Mouse (Mus musculus) olfactory bulb, adult 2 months (tissue): ENCODE results near the gene Txnrd1.

Experiments used
- CTCF ChIP-seq: fragments of 200-500 bp; IDR thresholded peaks from 2 replicates; pipeline ENCODE4 v1.5.1; 2012; ENCODE audit warnings: low read depth, mild to moderate bottlenecking, low read length, moderate library complexity; ENCODE audit not compliant: insufficient read depth
- POLR2A ChIP-seq: fragments of 200-500 bp; IDR thresholded peaks from 2 replicates; pipeline ENCODE4 v1.6.1; 2012; ENCODE audit warnings: mild to moderate bottlenecking, low read depth, low read length, moderate library complexity; ENCODE audit not compliant: insufficient read depth

DNA sequence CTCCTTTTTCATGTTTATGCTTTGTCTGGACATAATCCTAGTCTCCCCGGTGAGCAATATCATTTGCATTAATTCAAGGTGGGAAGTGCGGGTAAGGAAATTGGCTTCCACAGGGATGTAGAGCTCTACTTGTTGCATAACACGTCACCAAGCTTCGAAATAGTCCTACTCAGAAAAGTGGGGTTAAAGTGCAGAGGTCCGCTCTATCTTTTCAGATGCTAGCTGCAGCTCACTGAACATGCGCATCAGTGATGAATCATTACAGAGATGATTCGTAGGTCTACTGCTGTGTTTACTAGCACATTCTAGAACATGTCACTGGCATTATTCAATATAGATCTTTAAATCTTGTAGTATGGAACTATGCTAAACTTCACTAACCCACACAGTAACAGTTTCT lies 4.6 kb downstream of the Txnrd1 start:
- TF ChIP-seq POLR2A, result no peak
- TF ChIP-seq CTCF, result no peak
